Mouse (Mus musculus) T-helper 17 cell (primary cell): Measurements from ENCODE around the gene Aqp8.

ENCODE experiments used
- in situ Hi-C, 2 experiments: fragments of 300-600 bp; cut with MboI, MseI; formaldehyde crosslinking; loops; 1 replicate in 1 of 2; 2 replicates in 1 of 2; pipeline ENCODE4 v1.15.1; 2025; ENCODE audit warnings: high pct_unique_total_duplicates in 2 of 2

The Aqp8 gene

DNA sequence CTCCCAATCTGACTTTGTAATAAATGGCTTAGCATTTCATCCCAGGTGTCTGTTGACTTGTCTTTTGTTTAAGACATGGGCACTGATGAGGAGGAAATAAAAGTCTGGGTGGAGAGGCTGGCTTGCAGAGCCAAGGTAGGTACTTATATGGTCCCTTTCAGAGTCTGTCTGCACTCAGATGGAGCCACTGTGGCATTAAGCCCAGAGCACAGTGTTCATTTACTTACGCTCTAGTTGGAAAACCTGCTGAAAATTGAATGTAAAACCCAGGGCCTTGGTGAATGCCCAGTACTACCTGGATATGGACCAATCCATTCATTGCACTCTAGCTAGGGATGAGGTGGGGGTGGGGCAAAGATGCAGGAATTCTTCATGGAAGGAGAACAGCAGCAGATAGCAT lies 5.9 kb downstream of the Aqp8 start:
- in situ Hi-C loops, result loop anchor here (5.0 to 25.0 kb wide), 5 partner anchors 66 to 756 kb away; no protein-coding TSS in a partner anchor

DNA sequence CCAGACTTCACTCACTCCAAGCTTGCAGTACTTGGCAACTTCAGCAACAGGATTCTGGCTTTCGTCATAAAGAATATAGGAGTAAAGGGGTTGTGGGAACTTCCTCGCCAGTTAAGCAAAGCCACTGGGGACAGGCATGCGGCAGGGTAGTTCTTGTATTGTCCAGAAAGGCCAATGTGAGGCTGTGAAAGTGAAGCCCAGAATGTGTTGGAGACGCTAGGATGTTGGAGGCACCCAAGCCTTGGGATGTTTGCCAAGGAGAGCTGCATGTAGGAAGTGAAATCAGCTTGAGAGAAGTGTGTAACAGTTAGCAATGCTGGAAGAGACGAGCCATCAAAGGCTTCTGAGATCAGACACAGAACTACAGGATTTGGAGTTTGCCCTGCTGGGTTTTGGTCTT lies 25.6 kb downstream of the Aqp8 start:
- in situ Hi-C loops, result no loop called here

DNA sequence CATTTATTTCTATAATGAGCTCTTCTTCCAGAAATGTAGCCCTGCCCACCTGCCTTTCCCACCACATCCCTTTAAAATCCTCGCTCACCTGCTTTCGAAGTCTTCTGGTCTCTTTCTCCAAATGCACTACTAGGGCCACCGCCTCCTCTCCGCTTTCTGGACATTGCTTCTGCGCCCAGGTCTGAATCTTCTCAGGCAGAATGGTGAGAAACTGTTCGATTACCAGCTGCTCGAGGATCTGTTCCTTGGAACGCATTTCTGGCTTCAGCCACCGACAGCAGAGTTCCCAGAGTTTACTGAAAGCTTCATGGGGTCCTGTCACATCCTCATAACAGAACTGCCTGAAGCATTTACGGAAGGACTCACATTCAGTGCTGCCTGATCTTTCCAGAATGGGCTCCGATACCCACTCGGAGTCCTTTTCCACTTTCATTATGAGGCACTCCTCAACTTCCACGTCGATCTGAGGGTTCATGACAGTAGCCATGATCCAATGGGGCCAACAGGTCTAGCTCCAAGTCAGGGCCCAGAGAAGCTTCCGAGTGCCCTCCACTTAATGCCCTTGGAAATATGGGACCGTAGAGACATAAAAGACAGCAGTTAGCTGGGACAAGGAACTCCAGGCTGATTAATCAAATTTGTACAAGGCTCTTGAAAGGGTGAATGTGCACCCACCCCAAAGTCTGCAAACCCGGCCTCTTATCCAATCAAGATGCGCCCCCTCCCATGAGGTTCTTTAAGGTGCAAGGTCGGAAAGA lies 37.6 kb downstream of the Aqp8 start:
- in situ Hi-C loops, result no loop called here

DNA sequence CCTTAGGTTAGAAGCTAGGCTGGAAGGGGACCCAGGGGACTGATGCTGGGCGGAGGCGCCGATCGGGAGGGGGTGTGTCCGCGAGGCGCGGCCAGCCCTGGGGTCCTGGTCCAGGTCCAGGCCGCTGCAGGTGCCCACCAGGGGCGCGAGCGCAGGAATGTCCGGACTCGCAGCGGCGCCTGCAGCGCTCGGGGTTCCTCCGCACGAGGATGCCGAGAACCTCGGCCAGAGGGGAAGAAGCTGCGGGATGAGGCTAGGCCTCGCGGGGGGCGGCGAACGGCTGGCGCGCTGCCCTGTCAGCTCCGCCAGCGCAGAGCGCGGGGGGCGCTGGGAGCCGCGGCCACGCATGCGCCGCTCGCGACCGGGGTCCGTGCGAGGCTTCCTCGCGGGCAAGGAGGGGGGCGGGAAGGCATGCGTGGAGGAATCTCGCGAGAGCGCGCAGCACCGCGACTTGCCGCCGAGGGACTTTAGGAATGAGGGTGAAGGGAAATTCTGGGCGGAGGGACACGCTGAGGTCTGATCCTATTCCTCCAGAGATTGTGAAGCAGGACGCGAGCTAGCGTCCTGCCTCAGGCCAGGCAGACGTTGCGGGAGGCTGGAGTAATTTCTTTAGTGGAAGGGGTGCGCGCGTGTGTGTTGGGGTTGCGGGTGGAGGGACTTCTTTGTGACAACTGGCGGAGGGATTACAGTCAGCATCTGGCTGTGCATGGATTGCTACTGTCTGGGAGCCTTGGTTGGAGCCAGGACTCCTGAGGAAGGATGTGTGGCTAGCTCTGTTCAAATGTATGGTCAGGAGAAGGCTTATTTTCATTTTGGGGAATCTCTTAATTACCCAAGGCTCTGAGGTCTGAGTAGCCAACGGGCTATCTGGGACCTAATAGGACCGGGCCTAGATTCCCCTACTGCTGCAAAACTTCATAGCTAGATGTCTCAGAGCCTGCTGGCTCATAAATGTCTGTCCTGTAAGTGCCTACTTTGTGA lies 38.4 kb downstream of the Aqp8 start, which contains the start of gene Zkscan2:
Gene Zkscan2 (minus strand): TSS at position 211 of the 981 bp plus-strand sequence.
- in situ Hi-C loops, result no loop called here

DNA sequence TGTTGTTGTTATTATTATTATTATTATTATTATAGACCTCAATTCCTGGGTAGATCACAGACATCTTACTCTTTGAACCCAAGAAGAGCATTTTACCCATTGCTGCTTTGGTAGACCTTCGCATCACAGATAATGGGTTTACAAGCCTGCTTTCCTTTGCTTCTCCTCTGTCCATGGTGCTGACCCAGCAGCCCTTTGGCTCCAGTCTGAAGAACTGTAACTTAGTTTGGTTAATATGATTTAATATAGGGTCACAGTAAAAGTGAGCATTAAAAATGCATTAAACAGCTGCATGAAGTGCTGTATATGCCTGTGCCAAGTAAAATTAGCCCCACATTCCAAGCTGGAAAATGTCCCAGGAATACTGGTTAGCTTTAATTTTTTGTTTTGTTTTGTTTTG lies 41.3 kb downstream of the Aqp8 start:
- in situ Hi-C loops, result no loop called here

DNA sequence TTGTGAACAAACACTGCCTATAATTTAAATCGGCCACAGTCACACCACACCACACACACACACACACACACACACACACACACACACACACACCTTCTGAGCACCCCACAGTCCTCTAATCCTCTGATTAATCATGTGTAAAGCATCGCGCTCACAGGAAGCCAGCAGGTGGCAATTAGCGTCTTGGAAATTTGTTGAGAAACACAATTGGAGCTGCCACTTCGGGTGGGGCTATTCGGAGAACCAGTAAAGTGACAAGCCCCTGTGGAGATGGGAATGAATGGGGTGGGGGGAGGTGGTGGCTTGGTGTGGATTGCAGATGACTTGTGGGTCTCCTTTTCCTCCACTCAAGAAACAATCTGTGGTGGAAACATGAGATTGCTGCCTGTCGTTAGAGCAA lies 45.9 kb downstream of the Aqp8 start:
- in situ Hi-C loops, result no loop called here
